Mouse (Mus musculus): Measurements from ENCODE around the gene Zdhhc22. TPM values are rescaled to one million over a fixed set of nuclear protein-coding genes. Genes with fewer than 3 reads are reported as not detected.

Zdhhc22 gene
- polyA plus RNA-seq, 1 experiment = not detected

- Histone ChIP-seq H3K4me1 (ENCODE audit: control insufficient read depth, insufficient read depth, low read length) (no peaks in the 10 kb centered on the region), H3K4me3 (replicated peaks; ENCODE audit: extremely low read depth, low read depth, low read length) (no peak overlapping the region)
- no peak for DNase-seq
- TF ChIP-seq POLR2A (IDR thresholded peaks at IDR 0.05; ENCODE audit: borderline replicate concordance, extremely low read depth, low read depth, low read length) (no peak), CTCF (IDR thresholded peaks at IDR 0.05; ENCODE audit: insufficient read depth, low read length) (no peak)
- WGBS = 4% methylated on average over 28 of the region's 28 CpGs
These were observed 6.6 kb downstream of the Zdhhc22 start for GRCm38 (mm10) chr12:86983470-86984193.

- H3K4me3 ChIP-seq (replicated peaks; ENCODE audit: extremely low read depth, low read depth, low read length) = no peak overlapping the region
- H3K4me1 ChIP-seq (ENCODE audit: control insufficient read depth, insufficient read depth, low read length) = no peaks in the 10 kb centered on the region
- 30% methylated on average over 9 of the region's 9 CpGs for WGBS
- TF ChIP-seq CTCF (IDR thresholded peaks at IDR 0.05; ENCODE audit: insufficient read depth, low read length) (0 out of 2 replicates have a peak, but pooled peaks have one; percentile 14), POLR2A (IDR thresholded peaks at IDR 0.05; ENCODE audit: borderline replicate concordance, extremely low read depth, low read depth, low read length) (no peak)
- no peak for DNase-seq
These were observed 9.1 kb downstream of the Zdhhc22 start for GRCm38 (mm10) chr12:86981180-86981579.

DNA sequence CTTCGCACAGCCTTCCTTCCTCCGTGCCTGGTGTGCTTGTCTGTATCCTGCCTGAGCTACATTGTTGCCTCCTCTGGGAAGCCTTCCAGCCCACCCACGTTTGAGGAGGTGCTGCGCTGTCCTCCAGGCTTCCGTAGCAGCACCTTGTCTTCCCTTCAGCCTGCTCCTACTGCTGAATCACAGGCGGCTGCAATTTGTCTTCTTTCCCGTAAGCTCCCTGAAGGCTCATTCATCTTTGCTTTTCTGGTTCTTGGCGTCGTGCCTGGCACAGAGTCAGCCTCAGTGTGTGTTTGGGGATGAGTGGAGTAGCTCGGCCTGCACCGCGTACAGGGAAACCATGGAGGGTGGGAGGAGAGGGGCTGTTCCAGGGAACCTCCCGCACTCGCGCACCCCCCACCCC is 12.4 kb downstream of the Zdhhc22 start:
- Histone ChIP-seq H3K4me1 (ENCODE audit: control insufficient read depth, insufficient read depth, low read length) (peaks cover 8% of the 10 kb centered on the region), H3K4me3 (replicated peaks; ENCODE audit: extremely low read depth, low read depth, low read length) (no peak overlapping the region)
- DNase-seq = no peak
- TF ChIP-seq POLR2A (IDR thresholded peaks at IDR 0.05; ENCODE audit: borderline replicate concordance, extremely low read depth, low read depth, low read length) = no peak
- no peak for TF ChIP-seq CTCF (IDR thresholded peaks at IDR 0.05; ENCODE audit: insufficient read depth, low read length)
- 15% methylated on average over 15 of the region's 15 CpGs for WGBS

- WGBS = 59% methylated on average over 6 of the region's 6 CpGs
- DNase-seq = no peak
- H3K4me1 ChIP-seq (ENCODE audit: control insufficient read depth, insufficient read depth, low read length) = peaks cover 8% of the 10 kb centered on the region
- TF ChIP-seq CTCF (IDR thresholded peaks at IDR 0.05; ENCODE audit: insufficient read depth, low read length) = 0 out of 2 replicates have a peak, but pooled peaks have one; percentile 15
- TF ChIP-seq POLR2A (IDR thresholded peaks at IDR 0.05; ENCODE audit: borderline replicate concordance, extremely low read depth, low read depth, low read length) = no peak
- no peak overlapping the region for H3K4me3 ChIP-seq (replicated peaks; ENCODE audit: extremely low read depth, low read depth, low read length)
These were observed 13.6 kb downstream of the Zdhhc22 start for GRCm38 (mm10) chr12:86976511-86977168.

GRCm38 (mm10) chr12:86975761-86976160 is 14.5 kb downstream of the Zdhhc22 start:
- no peak for TF ChIP-seq CTCF (IDR thresholded peaks at IDR 0.05; ENCODE audit: insufficient read depth, low read length)
- no peak for TF ChIP-seq POLR2A (IDR thresholded peaks at IDR 0.05; ENCODE audit: borderline replicate concordance, extremely low read depth, low read depth, low read length)
- H3K4me3 ChIP-seq (replicated peaks; ENCODE audit: extremely low read depth, low read depth, low read length) = no peak overlapping the region
- WGBS = 65% methylated on average over 10 of the region's 10 CpGs
- DNase-seq = no peak
- peaks cover 8% of the 10 kb centered on the region for H3K4me1 ChIP-seq (ENCODE audit: control insufficient read depth, insufficient read depth, low read length)

- peak; percentile 49; the same call in 1 of the 2 replicates for TF ChIP-seq CTCF (IDR thresholded peaks at IDR 0.05; ENCODE audit: insufficient read depth, low read length)
- TF ChIP-seq POLR2A (IDR thresholded peaks at IDR 0.05; ENCODE audit: borderline replicate concordance, extremely low read depth, low read depth, low read length) = no peak
- Histone ChIP-seq H3K4me3 (replicated peaks; ENCODE audit: extremely low read depth, low read depth, low read length) (peak overlapping the region; percentile 42), H3K4me1 (ENCODE audit: control insufficient read depth, insufficient read depth, low read length) (peaks cover 8% of the 10 kb centered on the region)
- DNase-seq = peak; percentile 77
- WGBS = 10% methylated on average over 40 of the region's 40 CpGs
These were observed 15.6 kb downstream of the Zdhhc22 start for GRCm38 (mm10) chr12:86974387-86975288.

- TF ChIP-seq CTCF (IDR thresholded peaks at IDR 0.05; ENCODE audit: insufficient read depth, low read length) = no peak
- TF ChIP-seq POLR2A (IDR thresholded peaks at IDR 0.05; ENCODE audit: borderline replicate concordance, extremely low read depth, low read depth, low read length) = no peak
- H3K4me3 ChIP-seq (replicated peaks; ENCODE audit: extremely low read depth, low read depth, low read length) = no peak overlapping the region
- WGBS = 39% methylated on average over 8 of the region's 8 CpGs
- H3K4me1 ChIP-seq (ENCODE audit: control insufficient read depth, insufficient read depth, low read length) = peaks cover 11% of the 10 kb centered on the region
- no peak for DNase-seq
These were observed 16.5 kb downstream of the Zdhhc22 start for GRCm38 (mm10) chr12:86973706-86974105.

DNA sequence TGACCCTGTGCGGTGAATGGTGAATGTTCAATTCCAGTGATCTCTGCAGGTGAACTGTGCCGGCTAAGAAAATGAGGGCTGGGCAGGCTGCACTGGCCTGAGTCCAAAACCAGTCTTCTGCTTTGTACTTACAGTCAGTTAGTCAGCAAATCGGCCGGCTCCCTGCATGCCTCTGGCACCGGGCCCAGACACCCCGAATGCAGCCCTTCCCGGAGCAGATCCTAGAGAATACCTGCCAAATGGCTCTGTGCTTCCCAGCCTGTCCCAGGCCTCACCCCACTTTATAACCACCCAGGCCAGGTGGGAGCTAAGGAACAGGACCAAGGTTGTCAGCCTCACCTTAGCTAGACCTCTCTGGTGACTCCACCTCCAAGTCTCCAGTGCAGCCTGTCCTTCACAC is 17.0 kb downstream of the Zdhhc22 start:
- 16% methylated on average over 7 of the region's 7 CpGs for WGBS
- no peak for TF ChIP-seq POLR2A (IDR thresholded peaks at IDR 0.05; ENCODE audit: borderline replicate concordance, extremely low read depth, low read depth, low read length)
- TF ChIP-seq CTCF (IDR thresholded peaks at IDR 0.05; ENCODE audit: insufficient read depth, low read length) = no peak
- H3K4me3 ChIP-seq (replicated peaks; ENCODE audit: extremely low read depth, low read depth, low read length) = no peak overlapping the region
- peaks cover 11% of the 10 kb centered on the region for H3K4me1 ChIP-seq (ENCODE audit: control insufficient read depth, insufficient read depth, low read length)
- DNase-seq = no peak

DNA sequence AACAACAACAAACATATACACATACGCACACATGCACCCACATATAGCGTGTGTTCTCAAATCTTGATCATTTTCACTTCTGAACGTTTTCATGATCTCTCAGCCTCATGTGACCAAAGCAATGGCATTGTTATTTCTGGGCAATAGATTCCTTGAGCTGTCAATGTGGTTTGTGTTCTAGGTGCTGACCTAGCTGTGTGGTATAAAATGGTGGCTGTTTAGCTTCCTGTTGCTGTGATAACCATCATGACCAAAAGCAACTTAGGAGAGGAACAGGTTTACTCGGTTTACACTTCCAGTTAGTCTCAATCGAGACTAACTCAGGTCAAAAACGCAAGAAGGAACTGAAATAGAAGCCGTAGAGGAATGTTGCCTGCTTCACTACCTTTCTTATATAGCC is 19.1 kb downstream of the Zdhhc22 start:
- no peak for DNase-seq
- 87% methylated on average over 7 of the region's 7 CpGs for WGBS
- TF ChIP-seq POLR2A (IDR thresholded peaks at IDR 0.05; ENCODE audit: borderline replicate concordance, extremely low read depth, low read depth, low read length) = no peak
- TF ChIP-seq CTCF (IDR thresholded peaks at IDR 0.05; ENCODE audit: insufficient read depth, low read length) = no peak
- H3K4me3 ChIP-seq (replicated peaks; ENCODE audit: extremely low read depth, low read depth, low read length) = no peak overlapping the region
- peaks cover 11% of the 10 kb centered on the region for H3K4me1 ChIP-seq (ENCODE audit: control insufficient read depth, insufficient read depth, low read length)
